Mouse (Mus musculus) left cerebral cortex, adult 8-10 months (tissue): ENCODE data around the gene Fut8. TPM values are rescaled to one million over a fixed set of nuclear protein-coding genes. Genes with fewer than 3 reads are reported as not detected.

ENCODE experiments used
- DNase-seq, 2 experiments: peaks; one replicate each; pipeline ENCODE4 v3.0.0; 2022; ENCODE audit warnings: low spot score in 2 of 2
- total RNA-seq, 4 experiments: library from RNA; stranded (reverse); gene quantifications; 2 replicates each; pipeline ENCODE4 v1.2.4; 2022

The Fut8 gene
- total RNA-seq, 4 experiments from 2014 or later, result 53.7 to 67.6 (median 59.3) TPM

DNA sequence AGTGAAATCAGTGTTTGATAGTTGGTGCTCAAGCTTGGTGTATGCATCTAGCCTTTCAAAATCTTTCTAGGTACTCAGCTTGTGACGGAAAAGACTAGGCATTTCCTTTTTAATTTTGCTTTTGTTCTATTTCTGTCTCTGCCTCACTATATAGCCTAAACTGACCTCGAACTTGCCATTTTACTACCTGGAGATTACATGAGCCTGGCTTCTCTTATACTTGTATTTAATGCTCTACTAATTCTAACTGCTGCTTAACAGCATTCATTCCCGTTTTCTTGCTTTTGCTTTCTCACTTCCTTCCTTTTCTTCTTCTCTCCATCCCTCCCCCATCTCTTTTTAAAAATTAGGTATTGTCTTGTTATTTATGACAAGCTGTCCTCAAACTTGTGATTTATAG, 67.6 kb downstream of the Fut8 start:
- no peak for DNase-seq

DNA sequence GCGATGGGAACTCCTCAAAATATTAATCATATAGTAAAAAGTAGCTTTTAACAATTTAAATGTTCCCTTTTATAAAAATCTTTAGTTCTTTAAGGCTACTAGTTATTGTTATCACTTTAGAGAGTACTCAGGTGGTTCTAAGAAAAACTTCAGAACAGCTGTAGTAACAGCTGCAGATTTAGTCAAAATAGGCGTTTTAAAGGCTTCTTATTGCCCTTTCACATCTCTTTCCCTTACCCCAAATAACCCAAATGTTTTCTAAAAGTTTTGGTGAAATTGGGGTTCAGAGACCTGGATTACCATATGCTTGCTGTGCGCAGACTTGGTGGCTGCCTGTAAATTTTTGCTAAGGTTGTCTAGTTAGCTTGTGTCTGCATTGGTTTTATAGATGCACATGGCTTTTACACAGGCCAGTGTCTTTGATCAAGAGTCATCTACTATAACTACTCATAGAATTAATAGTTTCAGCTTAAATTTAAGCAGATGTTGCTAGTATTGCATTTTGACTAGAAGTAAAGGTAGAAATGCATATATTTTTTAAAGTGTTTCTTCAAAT, 68.9 kb downstream of the Fut8 start:
- DNase-seq, result no peak

DNA sequence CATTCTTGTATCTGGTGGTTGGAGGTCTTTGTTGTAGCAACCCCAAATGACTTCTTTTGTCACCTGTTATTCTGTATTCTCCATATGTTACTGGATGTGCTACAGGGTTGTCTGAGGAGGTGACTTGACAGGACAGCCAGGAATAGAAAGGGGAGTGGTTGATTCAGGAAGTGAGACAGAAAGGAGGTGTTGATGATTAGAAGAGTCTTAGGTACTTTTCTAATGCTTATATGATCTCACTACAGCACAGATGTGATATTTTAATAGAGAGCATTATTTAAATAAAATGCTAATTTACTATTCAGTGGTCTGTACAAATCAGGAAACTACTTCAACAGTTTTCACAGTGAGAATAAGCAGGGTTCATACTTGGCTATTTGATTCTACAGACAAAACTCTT, 71.6 kb downstream of the Fut8 start:
- no peak for DNase-seq

GRCm38 (mm10) chr12:77313502-77313901, 75.6 kb downstream of the Fut8 start:
- DNase-seq, result no peak

DNA sequence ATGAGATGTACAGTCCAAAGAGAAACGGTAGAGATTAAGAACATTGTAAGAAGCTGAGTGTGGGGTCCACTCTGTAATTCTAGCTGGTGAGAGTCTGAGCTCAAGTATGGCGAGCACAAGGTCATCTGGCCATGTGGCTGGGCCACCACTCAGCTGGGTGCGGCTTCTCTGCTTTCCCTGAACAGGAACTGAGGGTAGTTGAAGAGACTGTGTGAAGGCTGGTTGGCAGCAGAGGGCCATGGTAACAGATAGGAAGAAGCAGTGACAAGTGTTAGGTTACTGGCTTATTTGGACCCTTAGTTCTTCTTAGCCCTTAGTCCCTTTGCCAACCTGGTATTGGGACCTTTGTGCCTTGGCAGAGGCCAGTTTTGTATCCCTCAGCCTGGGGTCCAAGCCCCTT, 86.2 kb downstream of the Fut8 start:
- no peak for DNase-seq

DNA sequence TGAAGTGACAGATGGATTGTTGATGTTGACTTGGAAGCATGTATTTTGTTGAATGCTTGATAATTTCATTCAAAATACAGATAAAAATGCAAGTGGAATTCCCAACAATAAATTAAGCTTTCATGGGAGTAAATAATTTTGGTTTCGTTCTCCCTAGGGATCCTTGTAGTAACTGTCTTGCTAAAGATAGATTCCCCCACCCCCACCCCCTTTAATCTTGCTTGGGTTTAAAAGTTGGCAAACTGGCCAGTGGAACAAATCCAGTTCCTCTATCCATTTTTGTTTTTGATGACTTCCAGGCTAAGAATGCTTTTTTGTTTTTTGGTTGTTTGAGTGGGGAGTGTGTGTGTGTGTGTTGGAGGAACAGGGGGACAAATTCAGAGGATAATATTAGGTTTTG, 108.6 kb downstream of the Fut8 start:
- DNase-seq, result no peak

DNA sequence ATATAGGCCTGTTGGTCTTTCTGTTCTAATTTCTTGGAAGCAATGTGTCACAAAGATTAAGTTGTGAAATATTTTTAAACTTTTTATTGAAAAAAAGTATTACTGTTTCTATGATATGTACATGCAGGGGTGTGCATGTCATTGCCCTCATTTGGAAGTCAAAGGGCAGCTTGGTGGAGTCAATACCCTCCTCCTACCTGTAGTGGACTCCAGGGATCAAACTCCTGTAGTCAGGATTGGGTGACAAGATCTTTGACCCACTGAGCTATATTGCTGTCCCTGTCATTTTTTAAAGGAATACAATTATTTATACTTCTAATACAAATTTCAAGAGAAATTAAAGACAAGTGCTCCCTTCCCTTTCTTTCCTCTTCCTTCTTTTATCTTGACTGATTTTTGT, 111.6 kb downstream of the Fut8 start:
- DNase-seq, result no peak

GRCm38 (mm10) chr12:77415720-77416119, 177.8 kb downstream of the Fut8 start:
- no peak for DNase-seq

DNA sequence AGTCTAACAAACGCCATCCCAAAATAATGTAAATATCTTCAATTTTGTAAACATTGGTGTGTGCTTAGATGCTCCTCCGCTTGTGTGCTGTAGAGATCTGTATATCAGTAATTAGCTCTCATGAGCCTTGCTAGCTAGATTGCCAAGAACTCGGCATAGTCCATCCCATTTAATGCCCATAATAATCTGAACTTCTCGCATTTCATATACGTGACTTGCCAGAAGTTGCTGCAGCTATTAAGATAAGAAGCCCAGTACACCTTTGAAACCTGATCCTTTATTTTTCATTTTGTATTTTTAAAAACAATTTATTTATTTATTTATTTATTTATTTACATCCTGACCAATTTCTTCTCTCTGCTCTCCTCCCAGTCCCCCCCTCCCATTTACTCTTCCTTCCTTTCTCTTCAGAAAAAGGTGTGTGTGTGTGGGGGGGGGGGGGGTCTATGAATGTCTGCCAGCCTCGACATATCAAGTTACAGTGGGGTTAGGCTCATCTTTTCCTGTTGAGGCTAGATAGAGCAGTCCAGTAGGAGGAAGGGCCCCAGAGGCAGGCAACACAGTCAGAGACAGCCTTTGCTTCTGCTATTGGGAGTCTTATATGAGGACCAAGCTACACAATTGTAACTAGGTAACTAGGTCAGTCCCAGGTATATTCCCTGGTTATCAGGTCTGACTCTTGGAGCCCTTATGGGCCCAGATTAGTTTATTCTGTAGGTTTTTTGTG, 183.9 kb downstream of the Fut8 start:
- no peak for DNase-seq

GRCm38 (mm10) chr12:77426093-77426492, 188.2 kb downstream of the Fut8 start:
- no peak for DNase-seq

DNA sequence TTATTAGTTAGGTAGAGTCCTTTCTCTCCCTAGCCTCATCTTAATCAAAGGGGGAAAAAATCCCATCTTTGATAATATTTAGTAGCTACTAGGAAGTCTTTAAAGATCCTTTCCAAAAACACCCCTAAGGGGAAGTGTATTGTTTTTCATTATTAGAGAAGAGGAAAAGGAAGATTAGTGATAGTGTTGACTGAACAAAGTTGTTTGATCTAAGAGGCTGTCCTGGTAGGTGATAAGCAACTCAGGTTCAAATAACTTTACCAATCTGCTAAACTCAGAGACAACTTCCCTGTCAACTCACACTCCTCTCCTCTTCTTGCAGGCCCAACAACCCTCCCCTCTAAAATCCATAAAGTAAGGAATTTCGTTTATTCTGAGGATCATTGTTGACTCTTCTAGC, 190.2 kb downstream of the Fut8 start:
- DNase-seq, result no peak

- no peak for DNase-seq
These were observed 191.5 kb downstream of the Fut8 start for GRCm38 (mm10) chr12:77429381-77429780.

DNA sequence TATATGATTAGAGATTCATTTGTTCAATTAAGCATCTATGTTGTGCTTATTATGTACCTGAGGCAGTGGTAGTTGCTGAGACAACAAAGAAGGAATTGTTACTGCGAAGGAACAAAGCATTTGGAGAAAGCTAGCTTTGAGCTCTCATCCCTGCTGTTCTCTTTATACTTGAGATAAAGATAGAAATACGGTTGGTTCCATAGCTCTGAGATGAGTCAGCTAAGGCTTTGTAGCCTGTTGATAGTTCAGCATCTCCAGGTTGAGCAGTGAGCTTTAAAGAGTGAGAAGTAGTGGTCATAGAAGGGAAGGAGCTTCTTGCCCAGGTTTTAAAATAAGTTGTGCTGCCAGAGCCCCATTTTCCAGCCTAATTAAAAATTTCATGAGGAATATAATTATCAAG, 198.8 kb downstream of the Fut8 start:
- DNase-seq, result no peak

DNA sequence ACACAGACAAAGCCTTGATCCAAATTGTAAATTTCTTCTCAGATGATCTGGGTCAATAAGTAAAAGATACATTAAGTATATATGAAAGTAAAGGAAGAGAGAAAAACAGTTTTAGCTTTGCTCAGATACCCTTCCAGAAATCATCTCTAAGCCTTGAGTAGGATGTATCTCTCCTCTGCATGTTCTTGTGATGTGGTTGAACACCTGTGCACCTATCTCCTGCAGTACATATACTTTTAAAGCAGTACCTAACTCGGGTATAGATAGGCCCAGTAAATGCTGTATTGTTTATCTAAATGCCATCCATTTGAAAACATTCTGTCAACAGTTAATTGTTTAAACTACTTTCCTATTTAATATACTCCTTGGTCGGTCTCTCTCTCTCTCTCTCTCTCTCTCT, 212.9 kb downstream of the Fut8 start:
- no peak for DNase-seq

DNA sequence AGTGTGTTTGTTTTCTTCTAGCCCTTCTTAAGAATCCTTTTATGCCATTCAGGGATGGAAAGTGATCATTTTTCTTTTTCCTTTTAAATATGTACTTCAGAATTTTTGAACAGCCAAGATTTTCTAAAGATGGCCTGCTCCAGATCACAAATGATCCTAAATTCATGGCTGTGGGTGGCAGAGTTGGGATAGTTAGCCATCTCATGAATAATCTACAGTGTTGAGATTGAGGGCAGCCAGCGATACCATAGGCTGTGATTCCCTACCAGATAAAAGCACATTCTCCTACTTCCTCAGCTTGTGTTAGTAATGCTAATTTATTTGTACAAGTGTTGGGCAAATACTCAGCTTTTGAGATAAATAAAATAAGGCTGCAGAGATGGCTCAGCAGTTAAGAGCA, 228.3 kb downstream of the Fut8 start:
- no peak for DNase-seq

DNA sequence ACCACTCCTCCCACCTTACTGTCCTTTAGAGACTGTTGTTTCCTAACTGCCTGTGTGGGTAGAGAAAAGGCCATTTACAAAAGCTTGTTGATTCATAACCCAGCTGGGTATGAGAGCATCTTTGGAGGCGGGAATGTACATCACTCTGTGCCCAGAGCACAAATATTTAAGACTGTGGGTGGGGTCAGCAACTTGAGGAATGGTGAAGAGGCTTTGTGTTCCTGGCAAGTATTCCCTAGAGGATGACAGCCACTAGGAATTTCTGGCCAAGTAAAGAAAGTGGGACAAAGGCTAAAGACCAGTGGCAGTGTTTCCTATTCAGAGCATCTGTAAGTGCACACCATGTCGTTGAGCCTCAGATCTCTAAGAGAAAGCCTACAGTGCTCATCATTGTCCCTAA, 242.0 kb downstream of the Fut8 start:
- DNase-seq, result no peak

- no peak for DNase-seq
These were observed 243.2 kb downstream of the Fut8 start for GRCm38 (mm10) chr12:77481153-77481552.

- no peak for DNase-seq
These were observed 243.9 kb downstream of the Fut8 start for GRCm38 (mm10) chr12:77481799-77482198.

GRCm38 (mm10) chr12:77483180-77483855, 245.4 kb downstream of the Fut8 start:
- DNase-seq, result no peak

GRCm38 (mm10) chr12:77484761-77485160, 246.8 kb downstream of the Fut8 start:
- no peak for DNase-seq

DNA sequence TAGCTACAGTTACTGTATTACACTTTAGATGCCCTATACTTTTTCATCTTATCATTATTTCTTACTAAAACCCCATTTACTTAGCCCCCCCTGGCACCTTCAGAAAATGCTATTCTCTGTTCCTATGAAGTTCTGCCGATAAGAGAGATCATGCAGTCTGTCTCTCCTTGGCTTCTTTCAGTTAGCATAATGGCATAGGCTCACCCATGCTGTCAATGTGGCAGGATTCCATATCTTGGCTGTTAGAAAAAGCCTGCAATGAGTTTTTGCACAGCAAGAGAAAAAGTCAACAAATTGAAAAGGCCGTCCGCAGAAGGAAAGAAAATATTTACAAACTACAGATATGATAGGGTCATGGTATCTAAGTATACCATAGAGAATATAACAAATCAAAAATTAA, 253.6 kb downstream of the Fut8 start:
- no peak for DNase-seq

DNA sequence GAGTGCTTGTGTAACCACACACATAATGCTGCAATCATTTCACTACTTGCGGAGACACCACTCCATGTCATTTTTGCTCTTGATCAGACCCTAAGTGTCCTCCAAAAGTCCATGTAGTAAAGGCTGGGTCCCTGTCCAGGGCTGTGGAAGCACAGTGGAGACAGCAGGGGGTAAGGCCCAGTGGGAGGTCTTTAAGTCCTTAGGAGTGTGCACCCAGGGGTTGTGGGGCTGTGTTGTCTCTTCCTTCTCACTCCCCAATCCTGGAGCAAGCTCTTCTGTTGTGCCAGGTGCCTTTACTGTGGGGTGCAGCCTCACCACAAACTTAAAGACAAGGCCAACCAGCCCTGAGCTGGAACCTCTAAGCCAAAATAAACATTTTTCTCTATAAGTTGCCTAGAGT, 257.9 kb downstream of the Fut8 start:
- DNase-seq, result no peak

- no peak for DNase-seq
These were observed 260.2 kb downstream of the Fut8 start for GRCm38 (mm10) chr12:77498153-77498552.
